Mouse (Mus musculus) spleen, adult 2 months (tissue): Measurements from ENCODE around the gene Gng2.

Experiments
- CTCF ChIP-seq: fragments of 200-500 bp; IDR thresholded peaks from 2 replicates; pipeline ENCODE4 v1.5.1; 2011; ENCODE audit warnings: mild to moderate bottlenecking, inconsistent platforms; ENCODE audit not compliant: insufficient read depth, insufficient read length, insufficient replicate concordance; ENCODE audit errors: extremely low read depth
- POLR2A ChIP-seq: fragments of 200-500 bp; IDR thresholded peaks from 2 replicates; pipeline ENCODE4 v1.6.1; 2011; ENCODE audit warnings: low read depth, low read length, inconsistent platforms

DNA sequence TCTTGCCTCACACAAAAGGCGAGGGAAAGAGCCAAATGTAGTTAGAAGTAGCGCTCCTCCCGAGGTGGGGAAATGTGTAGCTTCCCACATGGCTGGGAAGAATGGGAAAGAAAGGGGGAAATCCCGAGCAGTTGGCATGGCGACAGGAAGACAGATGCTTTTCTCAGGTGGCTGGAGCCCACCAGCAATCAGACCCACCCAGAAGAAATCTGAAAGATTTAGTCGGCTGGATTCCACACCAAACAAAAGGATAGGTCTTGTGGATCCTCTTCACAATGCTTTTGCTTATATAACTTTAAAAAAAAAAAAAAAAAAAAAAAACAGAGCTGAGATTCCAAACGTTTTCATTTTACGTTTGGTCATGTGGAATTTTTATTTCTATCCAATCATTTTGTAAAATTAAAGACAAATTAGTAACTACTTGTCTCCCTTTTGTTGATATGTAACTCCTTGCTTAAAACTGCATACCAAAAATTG, 10.0 kb upstream of the Gng2 start:
- TF ChIP-seq CTCF (no peak), POLR2A (no peak)
